Mouse (Mus musculus) brain, embryonic 14.5 days (tissue): ENCODE measurements around the gene Ylpm1. TPM values are rescaled to one million over a fixed set of nuclear protein-coding genes. Genes with fewer than 3 reads are reported as not detected.
A peak's percentile ranks its signal among the peaks of the same experiment; 100 is the strongest.

Source experiments
- DNase-seq: peaks from one replicate; pipeline ENCODE4 v3.0.0-alpha.2; 2011; ENCODE audit warnings: low read depth
- CTCF ChIP-seq: fragments of 200-500 bp; IDR thresholded peaks from 2 replicates; pipeline ENCODE4 v1.5.1; 2012; ENCODE audit warnings: inconsistent platforms, mild to moderate bottlenecking, moderate library complexity, borderline replicate concordance; ENCODE audit not compliant: insufficient read depth, insufficient read length; ENCODE audit errors: extremely low read depth
- POLR2A ChIP-seq: fragments of 200-500 bp; IDR thresholded peaks from 2 replicates; pipeline ENCODE4 v1.6.1; 2012; ENCODE audit warnings: mild to moderate bottlenecking, inconsistent platforms, borderline replicate concordance; ENCODE audit not compliant: poor library complexity, insufficient read depth, insufficient read length, severe bottlenecking; ENCODE audit errors: extremely low read depth
- polyA plus RNA-seq: library from polyadenylated mRNA; depleted of rRNA; stranded (reverse); fragments of >200 nt; gene quantifications from 2 replicates; pipeline ENCODE4 v1.2.3, GENCODE M21; 2012; rRNA removed

The Ylpm1 gene
- 39.8 and 66.7 TPM in 2 replicates for polyA plus RNA-seq

DNA sequence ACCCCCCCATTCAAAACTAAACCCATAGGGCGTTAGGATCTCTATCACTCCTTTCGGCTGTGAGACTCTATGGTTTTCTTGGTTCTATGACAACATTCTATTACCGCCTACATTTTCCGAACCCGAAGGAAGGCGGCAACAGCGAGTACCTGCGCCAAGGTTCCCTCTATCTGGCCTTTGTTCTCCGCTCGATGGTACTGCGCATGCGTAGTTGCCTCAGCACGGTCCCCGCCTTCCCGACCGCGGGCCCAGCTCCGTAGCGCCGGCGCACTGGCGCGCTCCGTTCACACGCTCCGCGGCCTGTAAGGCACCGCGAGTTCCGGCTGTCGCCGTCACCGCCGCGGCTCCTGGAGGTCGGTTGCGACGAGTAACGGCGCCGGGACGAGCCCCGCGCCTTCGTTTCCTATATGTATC is at the start of gene Ylpm1:
Gene Ylpm1, plus strand, starts transcription at position 239 of the 414 bp plus-strand sequence.
- DNase-seq: peak; percentile 99
- TF ChIP-seq POLR2A: peak; percentile 98
- peak; percentile 53 for TF ChIP-seq CTCF

- TF ChIP-seq CTCF (no peak), POLR2A (no peak)
- no peak for DNase-seq
These were observed 48.1 kb upstream of the Ylpm1 start for GRCm38 (mm10) chr12:84947894-84948583.

- no peak for DNase-seq
- TF ChIP-seq CTCF (no peak), POLR2A (no peak)
These were observed 47.4 kb upstream of the Ylpm1 start for GRCm38 (mm10) chr12:84948584-84949285.

GRCm38 (mm10) chr12:84950763-84951162 is 45.4 kb upstream of the Ylpm1 start:
- no peak for TF ChIP-seq CTCF
- TF ChIP-seq POLR2A: no peak

GRCm38 (mm10) chr12:84951531-84951930 is 44.6 kb upstream of the Ylpm1 start:
- TF ChIP-seq POLR2A (no peak), CTCF (no peak)
- peak; percentile 19 for DNase-seq

More at GRCm38 (mm10) chr12:84950763-84951162, 45.4 kb upstream of the Ylpm1 start:
- DNase-seq: no peak

- no peak for TF ChIP-seq POLR2A
- TF ChIP-seq CTCF: no peak
- DNase-seq: peak; percentile 45
These were observed 43.8 kb upstream of the Ylpm1 start for GRCm38 (mm10) chr12:84952351-84952750.

- TF ChIP-seq POLR2A (no peak), CTCF (no peak)
These were observed 39.8 kb upstream of the Ylpm1 start for GRCm38 (mm10) chr12:84956317-84956716.

DNA sequence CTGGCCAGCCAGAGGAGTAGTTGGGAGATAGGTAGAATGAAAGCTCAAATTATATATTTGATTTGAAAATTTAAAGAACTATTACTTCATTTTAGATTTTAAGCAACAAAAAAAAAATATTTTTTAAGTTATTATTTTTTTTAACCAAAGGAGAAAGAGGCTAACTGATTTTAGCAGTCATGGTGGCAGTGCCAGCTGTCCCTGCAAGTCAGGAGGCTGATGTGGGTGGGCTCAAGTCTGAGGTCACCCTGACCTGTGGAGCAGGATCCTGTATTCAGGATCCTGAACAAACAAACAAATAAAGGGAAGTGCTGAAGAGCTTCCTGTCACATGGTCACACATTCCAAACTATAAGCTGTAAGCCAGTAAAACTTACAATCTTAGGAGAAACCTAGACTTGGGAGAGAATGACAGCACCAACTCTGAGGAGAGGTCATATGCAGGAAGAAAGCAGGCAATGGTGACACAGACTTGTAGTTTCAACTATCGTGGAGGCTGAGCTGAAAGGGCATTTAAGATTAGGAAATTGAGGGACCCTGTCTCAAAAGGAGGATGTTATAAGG is 37.2 kb upstream of the Ylpm1 start:
- TF ChIP-seq POLR2A (no peak), CTCF (no peak)
- no peak for DNase-seq

More at GRCm38 (mm10) chr12:84956317-84956716, 39.8 kb upstream of the Ylpm1 start:
- DNase-seq: peak; percentile 8

DNA sequence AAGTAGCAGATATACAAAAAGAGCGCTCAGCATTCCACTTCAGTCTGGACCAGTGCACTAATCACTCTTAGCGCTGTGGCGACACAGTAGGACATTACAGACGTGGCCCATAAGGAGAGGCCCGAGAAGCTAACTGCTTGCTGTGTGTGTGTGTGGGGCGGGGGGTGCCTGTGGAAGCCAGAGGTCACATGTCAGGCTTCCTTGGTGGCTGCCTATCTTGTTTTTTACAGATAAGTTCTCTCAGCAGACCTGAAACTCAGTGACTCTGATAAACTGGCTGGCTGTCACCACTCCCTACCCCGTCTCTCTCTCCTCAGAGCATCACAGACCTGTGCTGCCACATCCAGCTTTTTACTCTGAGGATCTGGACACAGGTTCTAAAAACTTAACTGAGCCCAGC is 33.5 kb upstream of the Ylpm1 start:
- no peak for DNase-seq
- TF ChIP-seq POLR2A: no peak
- TF ChIP-seq CTCF: no peak

- TF ChIP-seq POLR2A: no peak
- no peak for TF ChIP-seq CTCF
- DNase-seq: no peak
These were observed 27.1 kb upstream of the Ylpm1 start for GRCm38 (mm10) chr12:84968831-84969655.
